Mouse (Mus musculus) kidney, adult 11 months (tissue): Measurements from ENCODE around the gene Gm17349.
"Not testable (repeated sequence)": the region's sequence is repeated elsewhere in the genome, so short reads cannot be mapped to it uniquely, and the experiment has no call there.

Experiments
- DNase-seq: peaks from one replicate; pipeline ENCODE4 v3.0.0; 2022

Gene Gm17349

DNA sequence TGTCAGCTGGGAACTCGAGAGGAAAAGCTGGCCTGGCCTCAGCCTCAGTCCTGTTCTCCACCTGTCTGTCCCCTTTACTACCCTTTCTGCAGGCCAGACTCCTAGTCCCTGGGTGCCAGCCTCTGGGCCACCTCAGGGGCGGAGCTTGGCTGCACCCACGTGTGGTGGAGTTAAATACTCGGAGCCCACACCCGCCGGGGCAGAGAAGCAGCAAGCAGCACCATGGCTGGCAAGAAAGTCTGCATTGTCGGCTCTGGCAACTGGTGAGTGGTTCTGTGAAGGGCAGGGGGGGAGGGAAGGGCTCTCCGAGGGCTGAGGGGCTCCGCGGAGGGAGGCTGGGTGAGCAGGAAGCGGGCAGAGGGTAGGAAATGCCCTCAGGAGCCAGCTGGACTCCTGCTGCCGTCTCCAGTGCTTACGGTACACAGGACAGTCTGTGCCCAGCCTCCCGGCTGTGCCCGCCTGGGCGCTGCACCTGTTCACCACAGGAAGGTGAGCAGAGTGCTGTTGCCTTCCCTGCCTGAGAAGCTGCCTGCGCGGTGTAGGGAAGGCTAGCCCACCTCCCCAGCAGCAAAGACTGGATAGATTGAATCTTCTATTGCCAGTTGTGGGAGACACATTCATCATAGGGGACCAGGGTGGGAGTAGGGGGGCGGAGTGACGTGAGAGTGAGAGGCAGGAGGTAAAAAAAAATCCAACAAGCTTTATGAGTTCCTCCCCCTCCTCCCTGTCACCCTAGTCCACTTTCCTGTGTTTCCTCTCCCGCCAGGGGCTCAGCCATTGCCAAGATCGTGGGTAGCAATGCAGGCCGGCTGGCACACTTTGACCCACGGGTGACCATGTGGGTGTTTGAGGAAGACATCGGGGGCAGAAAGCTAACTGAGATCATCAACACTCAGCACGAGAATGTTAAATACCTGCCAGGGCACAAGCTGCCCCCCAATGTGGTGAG, 12.4 kb upstream of the Gm17349 start, which contains the start of gene Gpd1:
Gene Gpd1, plus strand, starts transcription at position 130 of the 949 bp plus-strand sequence.
- peak; percentile 86 for DNase-seq

DNA sequence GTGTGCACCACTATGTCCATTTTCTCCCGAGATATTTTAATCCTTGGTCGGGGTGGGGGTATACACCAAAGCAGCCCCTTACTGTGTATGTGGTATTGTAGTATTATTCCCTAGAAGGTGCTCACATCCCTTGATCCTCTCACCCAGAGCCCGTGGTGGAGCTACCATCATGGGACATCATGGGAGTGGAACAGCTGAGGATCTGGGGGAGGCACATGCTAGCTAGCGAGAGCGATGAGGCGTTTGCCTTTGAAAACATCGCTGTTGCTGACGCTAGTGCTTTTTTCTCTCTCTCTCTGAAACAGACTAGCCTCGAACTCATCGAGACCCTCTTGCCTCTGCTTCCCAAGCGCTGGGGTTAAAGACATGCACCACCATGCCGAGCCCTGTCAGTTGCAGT, 11.5 kb upstream of the Gm17349 start:
- DNase-seq, result no peak

DNA sequence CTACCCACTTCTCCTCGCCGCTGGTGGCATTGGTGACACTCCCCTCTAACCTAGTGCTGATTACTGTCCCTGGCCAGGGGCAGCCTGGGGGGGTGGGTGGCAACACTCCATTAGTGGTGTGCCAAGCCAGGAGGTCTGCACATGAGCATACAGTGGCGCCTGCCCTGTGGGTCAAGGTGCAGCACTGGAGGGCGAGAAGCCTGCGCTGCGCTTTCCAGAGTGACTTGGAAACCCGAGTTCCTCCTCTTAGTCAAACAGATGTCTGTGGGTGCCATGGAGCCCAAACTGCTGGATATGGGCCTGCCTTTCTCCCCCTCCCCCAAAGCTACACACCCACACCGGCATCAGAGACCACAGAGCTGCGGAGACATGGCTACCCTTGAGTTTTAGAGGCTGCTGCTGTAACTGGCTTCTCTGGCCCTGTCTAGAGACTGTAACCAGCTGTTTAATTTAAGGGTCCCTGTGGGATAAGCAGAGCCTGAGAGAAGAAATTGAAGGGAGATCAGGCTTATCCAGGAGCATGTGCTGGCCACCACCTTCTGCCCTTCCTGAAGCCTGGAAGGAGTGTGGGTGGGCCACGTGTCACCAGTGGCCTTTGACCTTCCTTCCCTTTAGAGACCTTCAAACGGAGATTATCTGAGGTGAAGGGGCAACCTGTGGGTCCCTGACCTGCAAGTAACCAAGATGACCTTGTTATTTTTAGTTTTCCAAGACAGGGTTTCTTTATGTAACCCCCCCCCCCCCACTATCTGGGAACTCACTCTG, 10.9 kb upstream of the Gm17349 start:
- DNase-seq, result peak; percentile 81

DNA sequence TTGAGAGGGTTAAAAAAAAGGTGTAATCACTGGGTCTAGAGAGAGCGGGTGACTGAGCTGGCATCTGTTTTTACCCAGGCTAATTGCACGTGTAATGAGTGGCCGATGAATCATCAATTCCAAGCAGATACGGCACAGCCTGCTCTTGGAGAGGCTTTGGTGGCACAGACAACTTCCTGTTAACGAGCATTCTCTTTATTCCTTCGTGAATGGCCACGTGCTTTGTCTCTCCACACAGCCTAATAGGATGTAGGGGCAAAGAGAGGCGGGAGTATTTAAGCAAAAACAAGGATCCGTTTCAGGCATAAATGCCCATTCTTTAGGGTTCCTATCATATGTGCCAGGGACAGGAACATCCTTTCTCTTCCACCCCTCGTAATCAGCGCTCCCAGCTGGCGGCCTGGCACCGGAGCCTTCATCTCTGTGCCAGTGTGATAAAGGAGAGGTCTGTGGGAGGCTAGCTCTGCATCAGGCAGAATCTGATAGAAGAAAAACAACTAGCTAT, 10.1 kb upstream of the Gm17349 start:
- DNase-seq, result no peak

DNA sequence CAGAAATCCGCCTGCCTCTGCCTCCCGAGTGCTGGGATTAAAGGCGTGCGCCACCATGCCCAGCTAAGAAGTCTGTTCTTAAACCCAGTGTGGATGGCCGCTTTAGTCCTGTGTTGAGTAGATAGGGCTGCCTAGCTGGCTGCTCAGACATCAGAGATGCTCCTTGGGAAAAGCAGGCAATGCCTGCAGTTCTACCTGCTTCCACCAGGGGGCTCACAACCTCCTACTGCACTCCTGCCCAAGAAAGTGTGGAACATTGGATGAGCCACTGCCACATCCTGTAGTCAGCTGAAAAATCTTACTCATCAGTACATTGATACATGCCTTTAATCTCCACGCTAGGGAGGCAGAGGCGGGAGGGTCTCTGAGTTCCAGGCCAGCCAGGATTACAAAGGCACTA, 9.6 kb upstream of the Gm17349 start:
- DNase-seq, result peak; percentile 78

DNA sequence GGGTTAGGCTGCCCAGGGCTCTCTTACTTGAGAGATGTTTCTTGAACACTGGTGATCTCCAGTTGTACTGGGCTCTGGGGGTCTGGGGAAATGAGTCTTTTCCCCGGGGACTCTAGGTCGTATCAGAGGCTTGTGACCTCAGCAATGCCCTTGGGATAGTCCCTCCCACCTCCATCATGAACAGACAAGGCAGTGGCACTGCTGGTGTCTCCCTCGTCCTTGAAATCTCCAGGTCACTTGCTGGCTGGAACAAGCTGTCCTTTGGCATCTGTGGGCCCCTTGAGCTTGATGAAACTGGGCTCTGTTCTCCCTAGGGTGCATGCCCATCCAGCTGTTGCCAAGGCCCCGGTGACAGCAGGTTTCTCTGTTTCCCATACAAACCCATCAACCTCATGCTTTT, 8.9 kb upstream of the Gm17349 start:
- no peak for DNase-seq

DNA sequence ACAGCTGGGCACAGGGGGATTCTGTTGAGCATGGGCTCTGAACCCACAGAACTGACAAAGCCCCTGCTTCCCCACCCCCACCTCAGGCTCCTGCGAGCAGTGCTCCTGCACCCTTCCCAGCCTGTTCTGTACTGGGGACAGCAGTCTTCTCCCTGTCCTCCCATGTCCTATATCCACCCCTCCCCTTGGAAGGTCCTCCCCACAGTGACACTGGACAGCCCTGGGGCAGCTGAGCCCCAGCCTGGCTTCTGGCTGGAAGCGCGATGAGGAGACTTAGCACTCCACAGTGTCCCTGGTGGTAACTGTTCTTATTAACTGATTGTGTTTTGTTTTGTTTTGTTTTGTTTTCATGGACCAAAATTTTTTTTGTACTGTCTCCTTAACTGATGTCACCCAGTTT, 8.3 kb upstream of the Gm17349 start:
- no peak for DNase-seq

DNA sequence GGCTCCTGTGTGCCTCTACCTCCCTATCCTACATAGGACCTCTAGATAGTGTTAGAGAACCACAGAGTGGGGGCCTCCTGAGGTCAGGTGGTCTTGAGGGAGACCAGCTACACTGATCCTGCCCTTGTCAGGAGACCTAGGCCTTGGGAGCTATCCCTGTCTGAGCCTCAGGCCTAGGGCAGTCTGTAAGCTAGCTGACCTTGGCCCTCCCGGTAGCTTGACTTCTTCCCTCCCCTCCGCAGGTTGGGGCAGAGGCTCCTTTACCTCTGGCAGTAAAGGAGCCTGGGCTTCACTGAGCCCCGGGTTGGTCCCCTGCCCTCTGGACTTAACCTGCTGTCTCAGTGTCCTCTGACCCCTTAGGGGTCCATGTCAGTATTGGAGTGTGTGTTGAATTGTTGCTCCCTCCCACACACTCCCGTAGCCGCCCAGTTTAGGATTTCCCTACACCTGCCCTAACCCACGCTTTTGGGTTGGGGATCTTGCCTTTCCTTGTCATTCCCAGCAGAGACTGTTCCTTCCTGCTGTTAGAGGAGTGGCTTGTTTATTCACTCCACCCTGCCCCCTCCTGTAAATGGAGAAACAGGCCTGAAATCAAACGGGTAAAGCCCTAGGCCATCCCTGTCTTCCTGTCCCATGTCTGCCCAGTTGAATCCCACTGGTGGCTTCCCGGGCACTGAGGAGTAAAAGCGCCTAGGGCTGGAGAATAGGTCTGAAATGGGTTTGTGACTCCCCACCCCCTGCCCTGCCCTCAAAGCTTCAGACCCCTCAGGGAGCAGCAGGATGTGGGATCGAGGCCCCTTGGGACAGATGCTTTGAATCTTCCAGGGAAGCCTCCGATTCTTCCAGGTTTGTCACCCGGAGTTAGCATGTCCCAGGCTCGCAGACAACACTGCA, 7.6 kb upstream of the Gm17349 start:
- DNase-seq, result no peak

DNA sequence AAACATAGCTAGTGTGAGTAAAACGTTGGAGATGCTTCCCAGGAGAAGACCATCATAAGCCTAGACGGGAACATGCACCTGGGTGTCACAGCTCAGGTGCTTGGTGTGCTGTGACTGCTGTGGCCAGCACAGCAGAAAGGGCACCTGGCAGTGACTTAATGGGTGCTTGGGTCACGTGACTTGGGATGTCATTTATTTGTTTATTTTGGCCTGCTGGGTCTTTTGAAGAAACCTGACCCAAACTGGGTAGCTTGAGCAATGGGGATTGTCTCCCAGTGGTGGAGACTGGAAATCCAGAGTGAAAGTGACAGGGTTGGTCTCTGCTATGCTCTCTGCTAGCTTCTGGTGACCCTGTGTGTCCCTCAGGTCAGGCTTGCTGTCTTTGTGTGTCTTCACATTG, 6.2 kb upstream of the Gm17349 start:
- DNase-seq, result no peak

DNA sequence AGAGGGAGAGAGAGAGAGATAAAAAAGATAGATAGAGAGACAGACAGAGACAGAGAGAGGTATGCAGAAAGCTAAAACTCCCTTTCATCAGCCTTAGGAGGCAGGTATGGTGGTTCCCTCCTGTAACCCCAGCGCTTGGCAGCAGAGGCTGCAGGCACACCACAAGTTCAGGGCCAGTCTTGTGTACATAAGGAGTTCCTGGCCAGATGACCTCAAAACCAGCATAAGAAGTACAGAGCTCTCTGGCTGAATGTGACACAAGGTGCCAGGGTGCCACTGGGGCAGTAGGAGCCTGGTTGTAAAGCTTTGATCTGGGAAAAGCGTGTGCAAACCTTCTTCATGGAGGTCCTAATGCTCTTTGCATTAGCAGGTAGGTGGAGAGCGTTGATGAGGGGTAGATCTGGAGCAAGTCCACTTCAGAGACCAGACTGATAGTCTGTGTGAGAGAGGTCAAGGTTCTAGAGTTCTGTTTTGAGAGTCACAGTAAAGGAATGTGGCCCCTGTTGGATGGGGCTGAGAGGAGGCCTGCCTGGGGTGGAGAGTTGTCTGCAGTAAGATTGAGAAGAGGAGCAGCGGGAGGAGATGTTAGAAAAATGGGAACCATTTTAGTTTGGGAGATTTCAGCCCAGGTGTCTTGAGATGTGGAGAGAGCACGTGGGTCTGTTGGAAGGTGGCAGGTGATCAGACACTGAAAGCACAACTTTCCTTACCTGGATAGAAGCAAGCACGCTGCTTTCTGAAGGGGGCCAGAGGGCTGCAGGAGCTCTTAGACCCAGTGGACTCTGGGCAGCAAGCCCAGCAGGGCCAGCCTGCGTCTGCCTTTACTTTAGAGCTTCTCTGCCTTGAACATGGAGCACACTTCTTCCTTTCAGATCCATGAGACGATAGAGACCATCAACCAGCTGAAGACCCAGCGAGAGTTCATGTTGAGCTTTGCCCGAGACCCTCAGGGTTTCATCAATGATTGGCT, 5.2 kb upstream of the Gm17349 start:
- DNase-seq, result no peak

DNA sequence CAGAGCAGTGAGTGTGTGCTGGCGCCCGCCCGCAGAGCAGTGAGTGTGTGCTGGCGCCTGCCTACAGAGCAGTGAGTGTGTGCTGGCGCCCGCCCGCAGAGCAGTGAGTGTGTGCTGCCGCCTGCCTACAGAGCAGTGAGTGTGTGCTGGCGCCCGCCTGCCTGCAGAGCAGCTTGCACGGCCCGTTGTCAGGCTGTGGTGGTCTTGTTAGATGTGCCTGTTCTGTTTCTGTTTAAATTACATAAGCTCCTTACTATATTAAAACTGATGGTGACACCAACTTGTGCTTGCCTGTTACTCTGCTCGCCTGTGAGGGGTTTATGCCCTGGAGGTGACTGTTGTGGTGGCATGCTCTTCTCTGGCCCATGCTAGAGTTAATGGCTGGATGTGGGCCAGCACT, 2.9 kb upstream of the Gm17349 start:
- DNase-seq, result no peak

DNA sequence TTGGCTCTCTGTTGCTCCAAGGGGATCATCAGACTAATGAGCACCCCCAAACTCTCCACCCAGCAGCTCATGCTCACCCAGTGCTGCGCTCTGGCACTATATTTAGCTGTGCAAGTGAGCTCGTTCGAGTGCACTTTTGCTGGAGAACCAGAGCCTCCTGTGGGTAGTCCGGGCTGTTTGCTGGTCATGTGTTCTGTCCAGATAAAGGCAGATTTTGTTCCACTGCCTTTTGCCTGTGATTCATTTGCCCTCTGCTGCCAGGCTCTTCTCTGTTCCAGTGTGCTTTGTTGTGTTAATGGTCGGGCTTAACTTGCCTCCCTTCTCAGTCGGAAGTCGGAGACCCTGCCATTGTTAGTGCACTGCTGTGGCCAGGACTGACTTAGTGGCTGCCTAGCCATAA, 409 bp downstream of the Gm17349 start:
- no peak for DNase-seq

DNA sequence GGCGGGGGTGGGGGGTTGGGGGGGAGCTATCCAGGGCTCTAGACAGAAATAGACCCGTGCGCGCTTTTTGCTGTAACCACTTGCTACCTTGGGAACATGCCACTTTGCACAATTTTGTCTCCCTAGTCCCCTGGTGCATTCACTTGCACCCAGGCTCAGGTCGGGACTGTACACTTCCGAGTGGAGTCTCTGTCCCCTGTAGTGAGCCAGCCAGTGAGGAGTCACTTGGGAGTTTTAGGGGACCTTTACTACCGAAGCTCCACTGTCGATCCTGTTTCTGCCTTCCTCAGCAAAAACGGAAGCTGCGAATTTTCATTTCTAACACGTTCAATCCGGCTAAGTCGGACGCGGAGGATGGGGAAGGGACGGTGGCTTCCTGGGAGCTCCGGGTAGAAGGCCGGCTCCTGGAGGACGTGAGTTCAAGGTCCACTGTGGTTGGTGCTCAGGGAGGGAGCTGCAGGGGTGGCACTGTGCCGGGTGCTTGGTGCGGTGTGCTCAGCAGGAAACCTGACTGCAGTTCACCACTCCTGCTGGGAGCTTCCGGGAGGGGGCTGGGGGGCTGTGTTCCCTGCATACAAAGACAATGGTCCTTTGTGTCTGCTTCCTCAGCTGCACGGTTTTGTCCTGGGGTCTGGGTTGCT, 1.1 kb downstream of the Gm17349 start:
- peak; percentile 79 for DNase-seq

DNA sequence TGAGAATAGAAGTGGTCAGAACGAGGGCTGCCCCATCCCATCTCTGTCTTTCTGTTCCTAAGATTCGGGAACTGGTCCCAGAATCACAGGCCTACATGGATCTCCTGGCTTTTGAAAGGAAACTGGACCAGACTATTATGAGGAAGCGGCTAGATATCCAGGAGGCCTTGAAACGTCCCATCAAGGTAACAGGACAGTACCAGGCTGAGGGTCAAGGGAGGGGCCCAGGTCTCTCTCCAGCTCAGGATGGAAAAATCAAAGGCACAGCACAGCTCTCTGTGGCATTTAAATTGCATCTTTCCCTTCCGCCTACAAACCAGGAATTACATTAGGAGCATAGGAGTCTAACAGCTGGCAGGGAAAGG, 1.6 kb downstream of the Gm17349 start:
- no peak for DNase-seq

DNA sequence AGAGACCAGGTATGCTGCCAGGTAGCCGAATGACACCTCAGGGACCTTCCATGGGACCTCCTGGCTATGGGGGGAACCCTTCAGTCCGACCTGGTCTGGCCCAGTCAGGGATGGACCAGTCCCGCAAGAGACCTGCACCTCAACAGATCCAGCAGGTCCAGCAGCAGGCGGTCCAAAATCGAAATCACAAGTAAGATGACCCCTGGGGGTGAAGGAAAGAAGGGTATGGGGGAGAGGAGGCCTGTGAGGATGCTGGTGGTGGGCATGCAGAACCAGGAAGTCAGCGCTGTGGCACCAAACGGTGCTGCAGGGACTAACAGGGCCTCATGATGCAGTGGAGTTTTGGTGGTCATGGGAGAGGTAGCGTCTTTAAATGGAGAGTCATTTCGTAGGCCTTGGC, 2.2 kb downstream of the Gm17349 start:
- no peak for DNase-seq

DNA sequence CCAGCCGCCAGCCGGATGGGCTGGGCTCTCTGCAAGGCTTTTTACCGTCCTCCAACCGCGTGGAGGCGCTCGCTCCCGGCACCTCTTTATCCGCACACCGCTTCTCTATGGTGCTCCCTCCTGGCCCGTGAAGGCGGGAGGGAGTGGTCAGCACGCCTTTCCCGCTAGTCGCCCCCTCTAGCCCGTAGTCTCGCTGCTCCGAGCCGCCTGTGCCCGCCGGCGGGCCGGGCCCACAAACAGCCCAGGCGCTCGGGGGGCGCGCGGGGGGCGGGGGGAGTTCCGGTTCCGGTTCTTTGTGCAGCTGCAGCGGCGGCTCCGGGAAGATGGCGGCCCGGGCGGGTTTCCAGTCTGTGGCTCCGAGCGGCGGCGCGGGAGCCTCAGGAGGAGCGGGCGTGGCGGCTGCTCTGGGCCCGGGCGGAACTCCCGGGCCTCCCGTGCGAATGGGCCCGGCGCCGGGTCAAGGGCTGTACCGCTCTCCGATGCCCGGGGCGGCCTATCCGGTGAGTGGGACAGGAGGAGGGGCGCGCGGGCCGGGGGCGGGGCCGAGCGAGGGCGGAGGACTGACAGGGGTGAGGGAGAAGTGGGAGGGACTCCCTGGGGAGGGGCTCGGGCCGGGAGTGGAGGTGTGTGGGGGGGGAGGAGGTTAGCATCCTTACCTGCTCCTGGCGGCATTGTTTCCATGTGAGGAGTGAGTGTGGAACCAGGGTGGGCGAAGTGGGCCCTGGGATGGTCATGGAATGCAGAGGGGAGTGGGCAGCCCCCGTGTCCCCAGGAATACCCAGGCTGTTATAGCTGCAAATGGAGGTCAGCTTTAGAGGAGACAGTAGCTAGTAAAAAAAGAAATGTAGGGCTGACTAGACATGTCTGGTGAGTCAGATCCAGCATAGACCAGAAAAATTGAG, 3.0 kb downstream of the Gm17349 start, which contains the start of gene Smarcd1:
Gene Smarcd1, plus strand, starts transcription at position 131 of the 902 bp plus-strand sequence.
- DNase-seq, result peak; percentile 87

DNA sequence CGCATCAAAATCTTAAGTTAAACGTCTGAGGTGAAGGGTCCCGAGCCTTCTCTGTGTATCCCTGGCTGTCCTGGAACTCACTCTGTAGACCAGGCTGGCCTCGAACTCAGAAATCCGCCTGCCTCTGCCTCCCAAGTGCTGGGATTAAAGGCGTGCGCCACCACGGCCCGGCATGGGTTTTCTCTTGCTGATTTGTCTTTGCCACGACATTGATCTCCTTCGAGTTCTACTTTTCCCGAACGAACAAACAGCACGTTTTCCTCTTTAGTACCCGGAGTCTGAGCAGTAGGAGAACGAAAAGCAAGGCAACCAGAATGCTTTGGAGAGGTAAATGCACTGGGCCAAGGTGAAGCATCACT, 3.7 kb downstream of the Gm17349 start:
- not testable (repeated sequence) for DNase-seq

DNA sequence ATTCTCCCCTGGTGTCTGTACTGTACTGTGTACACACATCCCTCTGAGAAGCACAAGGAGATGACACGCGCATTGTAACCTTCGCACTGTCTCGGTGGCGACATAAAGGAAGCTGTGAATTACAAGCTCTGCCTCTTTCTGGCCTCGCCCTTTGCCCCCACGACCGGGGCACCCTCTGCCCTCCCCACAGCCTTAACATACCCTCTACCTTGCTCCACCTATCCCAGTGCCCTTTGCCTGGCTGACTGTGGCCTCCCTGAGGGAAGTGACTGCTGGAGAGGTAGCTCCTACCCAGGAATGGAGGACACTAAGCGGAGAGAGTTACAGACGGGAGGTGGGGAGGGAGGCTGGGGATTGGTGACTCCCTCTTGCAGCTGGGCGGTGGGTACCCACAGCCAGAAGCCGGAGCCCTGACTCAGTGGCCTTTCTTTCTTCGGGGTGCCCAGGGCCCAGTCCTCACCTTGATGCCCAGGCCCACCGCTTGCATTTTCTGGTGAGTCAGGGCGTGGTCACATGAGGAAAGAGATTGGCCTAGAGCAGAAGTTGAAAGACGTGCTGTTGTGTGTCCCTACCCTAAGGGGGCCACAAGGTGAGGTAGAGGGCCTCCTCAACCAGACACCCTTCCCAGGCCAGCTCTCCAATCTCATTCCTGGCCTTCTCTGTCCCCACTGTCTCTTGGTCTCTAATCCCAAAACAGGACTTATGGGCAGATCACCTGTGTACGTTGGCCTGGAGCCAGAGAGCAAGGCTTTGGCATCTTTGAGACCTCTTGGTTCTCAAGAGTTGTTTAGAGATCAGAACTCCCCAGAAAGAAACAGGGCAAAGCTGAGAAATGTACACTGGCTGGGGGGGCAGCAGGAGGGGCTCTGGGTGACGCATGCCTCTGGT, 4.8 kb downstream of the Gm17349 start:
- peak; percentile 63 for DNase-seq

DNA sequence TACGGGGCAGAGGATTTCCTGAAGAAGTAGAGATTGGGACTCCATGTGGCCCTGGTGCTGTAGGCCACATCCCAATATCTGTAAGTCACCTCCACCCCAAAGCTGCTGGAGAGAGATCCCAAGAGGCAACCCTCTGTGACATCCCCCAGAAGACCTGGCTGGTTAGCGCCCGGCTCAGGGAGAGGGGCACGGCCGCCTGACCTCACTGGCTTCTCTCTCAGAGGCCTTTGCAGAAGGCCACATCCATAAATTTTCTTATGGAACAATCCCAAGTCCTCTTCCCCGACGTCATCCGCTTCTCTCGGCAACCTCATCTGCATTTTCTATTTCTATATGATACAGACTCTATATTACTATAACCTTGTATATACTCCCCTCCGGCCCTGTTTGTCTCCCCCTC, 5.6 kb downstream of the Gm17349 start:
- no peak for DNase-seq
